Mouse (Mus musculus) frontal cortex, postnatal 25 days (tissue): ENCODE results near the gene Hmox1.

Experiments used
- DNase-seq, 2 experiments: peaks; one replicate each; pipeline ENCODE4 v3.0.0; 2022; ENCODE audit warnings: low spot score in 2 of 2

The Hmox1 gene

GRCm38 (mm10) chr8:75088989-75089881, 4.2 kb upstream of the Hmox1 start:
- peak; percentile 35 to 47 for DNase-seq

GRCm38 (mm10) chr8:75090781-75091365, 2.5 kb upstream of the Hmox1 start:
- DNase-seq, result no peak

GRCm38 (mm10) chr8:75102956-75103355, 9.5 kb downstream of the Hmox1 start:
- DNase-seq, result no peak

- DNase-seq, result no peak
Observed at GRCm38 (mm10) chr8:75103376-75103878, 10.0 kb downstream of the Hmox1 start.

- DNase-seq, result peak; percentile 44 to 55
Observed at GRCm38 (mm10) chr8:75108527-75109235, 15.3 kb downstream of the Hmox1 start.

GRCm38 (mm10) chr8:75109236-75109967, 16.0 kb downstream of the Hmox1 start, which contains the start of gene Mcm5:
Mcm5 (plus strand) TSS chr8:75109569.
- peak; percentile 99 for DNase-seq

GRCm38 (mm10) chr8:75110093-75110492, 16.7 kb downstream of the Hmox1 start:
- DNase-seq, result no peak

DNA sequence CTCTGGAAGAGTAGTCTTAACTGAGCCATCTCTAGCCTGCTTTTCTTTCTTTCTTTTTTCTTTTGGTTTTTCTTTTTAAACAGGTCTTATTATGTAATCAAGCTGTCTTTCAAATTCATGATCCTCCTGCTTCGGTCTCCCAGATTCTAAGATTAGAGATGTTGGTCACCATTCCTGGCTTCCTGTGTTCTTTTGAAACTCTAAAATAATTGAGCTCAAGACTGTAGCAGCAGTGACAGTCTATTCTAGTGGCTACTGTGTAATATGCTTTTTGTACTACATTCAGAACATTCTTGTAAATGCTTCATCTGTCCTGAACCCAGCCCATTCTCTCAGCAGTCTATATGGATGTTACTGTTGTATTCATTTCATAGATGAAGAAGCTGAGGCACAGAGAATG, 25.1 kb downstream of the Hmox1 start:
- no peak for DNase-seq

DNA sequence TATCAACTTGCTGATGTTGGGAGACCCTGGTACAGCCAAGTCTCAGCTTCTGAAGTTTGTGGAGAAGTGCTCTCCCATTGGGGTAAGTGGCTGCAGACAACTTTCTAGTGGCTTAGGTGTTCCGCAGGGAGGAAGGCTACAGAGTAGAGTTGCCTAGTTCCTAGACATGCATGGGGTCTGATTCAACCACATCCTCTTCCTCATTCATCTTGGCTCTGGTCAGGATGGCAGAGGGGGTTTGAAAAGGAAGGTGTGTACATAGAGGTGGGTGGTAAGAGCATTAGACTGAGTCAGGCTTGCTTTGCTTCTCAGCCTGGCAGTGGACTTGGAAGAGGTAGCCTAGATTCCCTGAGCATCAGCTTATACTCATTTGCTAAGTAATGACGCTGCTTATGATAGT, 25.9 kb downstream of the Hmox1 start:
- DNase-seq, result no peak

DNA sequence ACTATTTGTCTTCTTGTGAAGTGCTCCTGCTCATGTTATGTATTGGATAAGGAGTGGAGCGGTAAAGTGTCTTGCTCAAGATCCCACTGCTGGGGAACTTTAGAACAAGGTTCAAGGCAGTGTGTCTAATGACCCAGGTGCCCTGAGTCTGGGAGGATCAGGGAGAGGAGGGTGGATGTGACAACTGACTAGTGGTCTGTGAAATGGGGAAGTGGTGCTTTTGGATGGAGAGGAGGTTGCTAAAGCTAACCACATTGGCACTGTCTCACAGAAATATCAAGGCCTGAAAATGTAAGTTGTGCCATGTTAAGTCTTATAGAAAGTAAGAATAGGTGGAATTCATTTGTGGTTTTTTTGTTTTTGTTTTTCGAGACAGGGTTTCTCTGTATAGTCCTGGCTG, 26.3 kb downstream of the Hmox1 start:
- no peak for DNase-seq

- DNase-seq, result no peak
Observed at GRCm38 (mm10) chr8:75127406-75127805, 34.0 kb downstream of the Hmox1 start.

DNA sequence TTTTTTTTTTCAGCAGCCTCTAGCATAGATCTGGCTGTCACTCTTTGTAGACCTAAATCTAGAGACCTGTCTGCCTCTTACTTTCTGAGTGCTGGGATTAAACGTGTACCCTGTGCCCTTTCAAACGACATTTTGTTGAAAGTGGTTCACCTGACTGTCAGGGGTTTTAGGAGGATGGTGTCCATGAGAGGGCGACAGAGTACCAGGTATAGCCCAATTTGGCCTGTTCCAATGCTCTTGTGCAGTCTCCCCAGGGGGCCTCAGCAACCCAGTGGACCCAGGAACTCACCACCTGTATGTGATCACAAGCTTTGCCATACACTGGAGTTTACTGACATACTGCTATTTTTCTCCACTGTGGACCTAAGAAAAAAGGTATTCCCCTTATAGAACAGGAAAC, 39.1 kb downstream of the Hmox1 start:
- peak; percentile 31 to 40 for DNase-seq

GRCm38 (mm10) chr8:75133399-75133798, 40.0 kb downstream of the Hmox1 start:
- DNase-seq, result no peak

DNA sequence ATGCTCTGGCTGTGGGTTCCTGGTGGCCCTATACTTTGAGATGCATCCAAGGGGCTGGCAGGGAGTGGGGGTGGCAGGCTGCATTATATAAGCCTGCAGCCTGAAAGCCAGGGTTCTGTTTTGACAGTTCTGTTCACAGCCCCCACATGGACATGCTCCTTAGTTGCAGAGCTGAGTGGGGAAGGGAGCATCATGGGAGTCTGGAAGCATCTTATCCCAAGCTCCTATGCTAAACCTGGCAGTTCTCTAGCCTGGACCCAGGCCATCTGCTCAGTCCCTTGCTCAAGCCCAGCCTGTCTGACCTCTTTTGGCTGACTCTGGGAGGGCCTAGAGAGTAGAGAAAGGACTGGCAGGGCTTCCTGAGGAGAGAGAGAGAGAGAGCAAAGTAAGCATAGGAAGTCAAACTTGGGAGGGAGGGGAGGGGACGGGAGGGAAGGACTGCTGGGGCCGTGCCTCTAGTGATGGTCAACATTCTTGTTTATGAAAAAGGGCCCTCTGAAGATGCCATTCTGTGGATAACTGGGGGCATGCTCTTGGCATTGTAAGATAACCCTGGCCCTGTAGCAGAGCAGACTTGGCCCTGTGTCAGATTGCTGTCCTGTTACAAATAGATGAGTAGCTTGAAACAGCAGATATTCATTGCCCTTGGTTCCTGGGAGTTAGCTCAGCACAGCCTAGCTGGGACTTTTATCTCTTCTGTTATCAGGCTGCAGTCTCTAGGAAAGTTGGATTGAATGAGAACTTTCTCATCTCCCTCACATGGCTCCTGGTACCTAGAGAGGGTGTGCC, 41.4 kb downstream of the Hmox1 start:
- peak in 1 of 2 experiments; percentile 32 for DNase-seq

GRCm38 (mm10) chr8:75135756-75136155, 42.3 kb downstream of the Hmox1 start:
- DNase-seq, result no peak

GRCm38 (mm10) chr8:75136256-75136655, 42.8 kb downstream of the Hmox1 start:
- no peak for DNase-seq

GRCm38 (mm10) chr8:75137536-75137935, 44.1 kb downstream of the Hmox1 start:
- DNase-seq, result no peak
